Mouse (Mus musculus): ENCODE measurements around the gene Nek10.
"Not testable (repeated sequence)": the region's sequence is repeated elsewhere in the genome, so short reads cannot be mapped to it uniquely, and the experiment has no call there.

Gene Nek10

GRCm38 (mm10) chr14:14987403-14987802 lies 184.2 kb downstream of the Nek10 start:
- DNase-seq (ENCODE audit: low spot score), result no peak

- no peak for DNase-seq (ENCODE audit: low spot score)
These were observed 188.4 kb downstream of the Nek10 start for GRCm38 (mm10) chr14:14991642-14992041.

GRCm38 (mm10) chr14:15011408-15011807 lies 208.2 kb downstream of the Nek10 start:
- DNase-seq (ENCODE audit: low spot score), result no peak

GRCm38 (mm10) chr14:15014799-15015198 lies 211.6 kb downstream of the Nek10 start:
- no peak for DNase-seq (ENCODE audit: low spot score)

GRCm38 (mm10) chr14:15030626-15031025 lies 227.4 kb downstream of the Nek10 start:
- not testable (repeated sequence) for DNase-seq (ENCODE audit: low spot score)

GRCm38 (mm10) chr14:15034638-15035037 lies 231.4 kb downstream of the Nek10 start:
- not testable (repeated sequence) for DNase-seq (ENCODE audit: low spot score)

GRCm38 (mm10) chr14:15048186-15048585 lies 245.0 kb downstream of the Nek10 start:
- no peak for DNase-seq (ENCODE audit: low spot score)

DNA sequence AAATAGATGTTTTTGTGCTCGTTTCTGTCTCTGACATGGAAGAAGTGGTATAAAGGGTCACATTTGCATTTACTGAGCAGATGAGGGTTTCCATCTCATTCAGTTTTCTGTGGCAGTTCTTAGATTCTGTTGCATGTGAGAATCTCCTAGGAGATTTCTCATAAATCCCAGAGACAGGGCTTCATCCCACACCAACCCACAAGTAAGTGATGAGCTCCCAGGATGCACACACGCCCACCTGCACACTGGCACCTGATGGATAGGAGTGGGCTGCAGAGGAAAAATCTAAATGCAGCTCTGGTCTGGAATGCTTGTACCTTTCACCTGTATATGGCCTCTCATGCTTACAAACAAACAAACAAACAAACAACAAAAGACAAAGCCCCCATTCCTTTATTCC lies 258.3 kb downstream of the Nek10 start:
- DNase-seq (ENCODE audit: low spot score), result no peak
